Mouse (Mus musculus): ENCODE measurements around the gene Kidins220. TPM values are rescaled to one million over a fixed set of nuclear protein-coding genes. Genes with fewer than 3 reads are reported as not detected.
A peak's percentile ranks its signal among the peaks of the same experiment; 100 is the strongest.

Gene Kidins220
- total RNA-seq (2014; rRNA removed), result 26.6 and 30.3 TPM in 2 replicates
- polyA plus RNA-seq (2012; rRNA removed), result 17.9 and 21.8 TPM in 2 replicates

- Histone ChIP-seq H3K27me3 (ENCODE audit: control insufficient read depth, insufficient read depth, low read length) (no peaks in the 10 kb centered on the region), H3K4me1 (ENCODE audit: control insufficient read depth, insufficient read depth, low read length) (no peaks in the 10 kb centered on the region), H3K4me3 (ENCODE audit: insufficient read depth, low read depth, low read length) (peak within 1 kb of the TSS; percentile 74), H3K36me3 (ENCODE audit: control insufficient read depth, insufficient read depth, low read length) (no peaks in the 10 kb centered on the region), H3K27ac (replicated peaks; ENCODE audit: insufficient read depth, low read depth, low read length) (peak within 1 kb of the TSS; percentile 54), H3K9ac (ENCODE audit: low read depth, low read length) (peak within 1 kb of the TSS; percentile 89), H3K79me2 (ENCODE audit: control insufficient read depth, insufficient read depth, low read length) (peaks cover 11% of the 10 kb centered on the region; the same call in 1 of the 2 replicates)
- DNase-seq (ENCODE audit: extremely low read depth, low read depth, low spot score), result peak; percentile 79
- 8% methylated on average over 29 of the region's 29 CpGs for WGBS
- TF ChIP-seq POLR2A (IDR thresholded peaks at IDR 0.05; ENCODE audit: extremely low read depth, insufficient read depth, low read length) (peak; percentile 79), CTCF (IDR thresholded peaks at IDR 0.05; ENCODE audit: low read depth, low read length) (no peak)
Measured at GRCm38 (mm10) chr12:24974446-24975114, at the start of gene Kidins220. Kidins220 (plus strand) TSS chr12:24974925.

- 85% methylated on average over 5 of the region's 5 CpGs for WGBS
- TF ChIP-seq POLR2A (IDR thresholded peaks at IDR 0.05; ENCODE audit: extremely low read depth, insufficient read depth, low read length), result no peak
- no peak for TF ChIP-seq CTCF (IDR thresholded peaks at IDR 0.05; ENCODE audit: low read depth, low read length)
- Histone ChIP-seq H3K79me2 (ENCODE audit: control insufficient read depth, insufficient read depth, low read length) (no peaks in the 10 kb centered on the region), H3K27ac (replicated peaks; ENCODE audit: insufficient read depth, low read depth, low read length) (no peak overlapping the region), H3K36me3 (ENCODE audit: control insufficient read depth, insufficient read depth, low read length) (no peaks in the 10 kb centered on the region), H3K4me3 (ENCODE audit: insufficient read depth, low read depth, low read length) (no peak overlapping the region), H3K27me3 (ENCODE audit: control insufficient read depth, insufficient read depth, low read length) (no peaks in the 10 kb centered on the region), H3K9ac (ENCODE audit: low read depth, low read length) (no peak overlapping the region), H3K4me1 (ENCODE audit: control insufficient read depth, insufficient read depth, low read length) (no peaks in the 10 kb centered on the region)
- no peak for DNase-seq (ENCODE audit: extremely low read depth, low read depth, low spot score)
Measured at GRCm38 (mm10) chr12:24925276-24925675, 49.4 kb upstream of the Kidins220 start.

GRCm38 (mm10) chr12:24925684-24926083 lies 49.0 kb upstream of the Kidins220 start:
- no peak overlapping the region for H3K9ac ChIP-seq (ENCODE audit: low read depth, low read length)
- H3K79me2 ChIP-seq (ENCODE audit: control insufficient read depth, insufficient read depth, low read length), result no peaks in the 10 kb centered on the region
- no peak overlapping the region for H3K27ac ChIP-seq (replicated peaks; ENCODE audit: insufficient read depth, low read depth, low read length)
- H3K36me3 ChIP-seq (ENCODE audit: control insufficient read depth, insufficient read depth, low read length), result no peaks in the 10 kb centered on the region
- TF ChIP-seq CTCF (IDR thresholded peaks at IDR 0.05; ENCODE audit: low read depth, low read length) (no peak), POLR2A (IDR thresholded peaks at IDR 0.05; ENCODE audit: extremely low read depth, insufficient read depth, low read length) (no peak)
- DNase-seq (ENCODE audit: extremely low read depth, low read depth, low spot score), result no peak
- no peaks in the 10 kb centered on the region for H3K27me3 ChIP-seq (ENCODE audit: control insufficient read depth, insufficient read depth, low read length)
- no peak overlapping the region for H3K4me3 ChIP-seq (ENCODE audit: insufficient read depth, low read depth, low read length)
- H3K4me1 ChIP-seq (ENCODE audit: control insufficient read depth, insufficient read depth, low read length), result no peaks in the 10 kb centered on the region
- 66% methylated on average over 4 of the region's 4 CpGs for WGBS

- no peak for TF ChIP-seq CTCF (IDR thresholded peaks at IDR 0.05; ENCODE audit: low read depth, low read length)
- TF ChIP-seq POLR2A (IDR thresholded peaks at IDR 0.05; ENCODE audit: extremely low read depth, insufficient read depth, low read length), result no peak
- no peaks in the 10 kb centered on the region for H3K79me2 ChIP-seq (ENCODE audit: control insufficient read depth, insufficient read depth, low read length)
- no peaks in the 10 kb centered on the region for H3K27me3 ChIP-seq (ENCODE audit: control insufficient read depth, insufficient read depth, low read length)
- no peak overlapping the region for H3K27ac ChIP-seq (replicated peaks; ENCODE audit: insufficient read depth, low read depth, low read length)
- WGBS, result 66% methylated on average over 18 of the region's 18 CpGs
- H3K4me1 ChIP-seq (ENCODE audit: control insufficient read depth, insufficient read depth, low read length), result no peaks in the 10 kb centered on the region
- H3K36me3 ChIP-seq (ENCODE audit: control insufficient read depth, insufficient read depth, low read length), result no peaks in the 10 kb centered on the region
- no peak overlapping the region for H3K9ac ChIP-seq (ENCODE audit: low read depth, low read length)
- no peak overlapping the region for H3K4me3 ChIP-seq (ENCODE audit: insufficient read depth, low read depth, low read length)
- DNase-seq (ENCODE audit: extremely low read depth, low read depth, low spot score), result no peak
Measured at GRCm38 (mm10) chr12:24928051-24928748, 46.5 kb upstream of the Kidins220 start.

- no peak overlapping the region for H3K4me3 ChIP-seq (ENCODE audit: insufficient read depth, low read depth, low read length)
- DNase-seq (ENCODE audit: extremely low read depth, low read depth, low spot score), result no peak
- H3K27me3 ChIP-seq (ENCODE audit: control insufficient read depth, insufficient read depth, low read length), result no peaks in the 10 kb centered on the region
- H3K27ac ChIP-seq (replicated peaks; ENCODE audit: insufficient read depth, low read depth, low read length), result no peak overlapping the region
- H3K4me1 ChIP-seq (ENCODE audit: control insufficient read depth, insufficient read depth, low read length), result no peaks in the 10 kb centered on the region
- H3K9ac ChIP-seq (ENCODE audit: low read depth, low read length), result no peak overlapping the region
- H3K36me3 ChIP-seq (ENCODE audit: control insufficient read depth, insufficient read depth, low read length), result no peaks in the 10 kb centered on the region
- TF ChIP-seq CTCF (IDR thresholded peaks at IDR 0.05; ENCODE audit: low read depth, low read length) (no peak), POLR2A (IDR thresholded peaks at IDR 0.05; ENCODE audit: extremely low read depth, insufficient read depth, low read length) (no peak)
- no peaks in the 10 kb centered on the region for H3K79me2 ChIP-seq (ENCODE audit: control insufficient read depth, insufficient read depth, low read length)
- WGBS, result 88% methylated on average over 7 of the region's 7 CpGs
Measured at GRCm38 (mm10) chr12:24929043-24929442, 45.7 kb upstream of the Kidins220 start.

- Histone ChIP-seq H3K9ac (ENCODE audit: low read depth, low read length) (no peak overlapping the region), H3K4me3 (ENCODE audit: insufficient read depth, low read depth, low read length) (no peak overlapping the region), H3K27me3 (ENCODE audit: control insufficient read depth, insufficient read depth, low read length) (no peaks in the 10 kb centered on the region), H3K4me1 (ENCODE audit: control insufficient read depth, insufficient read depth, low read length) (no peaks in the 10 kb centered on the region), H3K79me2 (ENCODE audit: control insufficient read depth, insufficient read depth, low read length) (no peaks in the 10 kb centered on the region), H3K27ac (replicated peaks; ENCODE audit: insufficient read depth, low read depth, low read length) (no peak overlapping the region), H3K36me3 (ENCODE audit: control insufficient read depth, insufficient read depth, low read length) (no peaks in the 10 kb centered on the region)
- WGBS, result 52% methylated on average over 3 of the region's 3 CpGs
- DNase-seq (ENCODE audit: extremely low read depth, low read depth, low spot score), result no peak
- TF ChIP-seq CTCF (IDR thresholded peaks at IDR 0.05; ENCODE audit: low read depth, low read length) (no peak), POLR2A (IDR thresholded peaks at IDR 0.05; ENCODE audit: extremely low read depth, insufficient read depth, low read length) (no peak)
Measured at GRCm38 (mm10) chr12:24930760-24931159, 44.0 kb upstream of the Kidins220 start.

Measured in liver, adult 2 months (tissue).